Mouse (Mus musculus) heart, postnatal 0 days (tissue): ENCODE results near the gene Rgp1.

ENCODE experiments used
- CTCF ChIP-seq: IDR thresholded peaks from 2 replicates; pipeline ENCODE4 v1.5.1; 2016; ENCODE audit warnings: antibody characterized with exemption, control low read depth, low read depth
- EP300 ChIP-seq: IDR thresholded peaks from 2 replicates; pipeline ENCODE4 v1.6.1; 2016; ENCODE audit warnings: antibody characterized with exemption, low read depth

- TF ChIP-seq CTCF (no peak), EP300 (no peak)
Measured at GRCm38 (mm10) chr4:43598650-43599380, 20.3 kb downstream of the Rgp1 start.
